In genomic region chr4:108933163-108933562, GRCm38 (mm10) we compare ENCODE assay signal across 19 mouse cellular contexts. TPM values are rescaled to one million over a fixed set of nuclear protein-coding genes. Genes with fewer than 3 reads are reported as not detected.
DNase-seq lines count a peak whose midpoint lies in the region; ATAC-seq and TF ChIP-seq lines count a peak whose summit lies in the region.
"Had no signal": no experiment of that assay in that cellular context is flagged by ENCODE, and none has a peak within 500 bp of the region (broad histone marks: within the 10 kb centered on the region; RNA-seq: fewer than 3 reads in every experiment).

No protein-coding gene starts in this region.

- WGBS in intestine, embryonic 15.5 days: 54% methylated on average over 1 of the region's 1 CpGs
- WGBS in intestine, postnatal 0 days: 47% methylated on average over 1 of the region's 1 CpGs
- 68% methylated on average over 1 of the region's 1 CpGs for WGBS in intestine, embryonic 16.5 days

- no peaks in the 10 kb centered on the region for H3K36me3 ChIP-seq in intestine, embryonic 15.5 days
- H3K36me3 ChIP-seq in intestine, postnatal 0 days (ENCODE audit: control insufficient read depth, insufficient read depth): no peaks in the 10 kb centered on the region
- H3K36me3 ChIP-seq in intestine, embryonic 16.5 days (ENCODE audit: control insufficient read depth, insufficient read depth, low read length): no peaks in the 10 kb centered on the region
- H3K36me3 ChIP-seq: G1E had no signal

- no peak overlapping the region for H3K4me2 ChIP-seq in intestine, embryonic 15.5 days (replicated peaks)
- no peak overlapping the region for H3K4me2 ChIP-seq in intestine, postnatal 0 days (replicated peaks; ENCODE audit: low read depth)
- no peak overlapping the region for H3K4me2 ChIP-seq in intestine, embryonic 16.5 days (ENCODE audit: low read depth, low read length)

- no peak overlapping the region for H3K4me3 ChIP-seq in intestine, embryonic 15.5 days (replicated peaks)
- H3K4me3 ChIP-seq in intestine, postnatal 0 days (ENCODE audit: low read depth, low read length): no peak overlapping the region
- H3K4me3 ChIP-seq in intestine, embryonic 16.5 days (ENCODE audit: low read length): no peak overlapping the region

- no peaks in the 10 kb centered on the region for H3K9me3 ChIP-seq in intestine, embryonic 15.5 days
- no peaks in the 10 kb centered on the region for H3K9me3 ChIP-seq in intestine, postnatal 0 days (ENCODE audit: control insufficient read depth)
- H3K9me3 ChIP-seq in intestine, embryonic 16.5 days (ENCODE audit: control insufficient read depth, low read length): no peaks in the 10 kb centered on the region
- H3K9me3 ChIP-seq: G1E had no signal

- no peak for DNase-seq in embryo, embryonic 11 days
- DNase-seq: adrenal gland, adult 2 months; adrenal gland, adult 8-10 months; adrenal gland, postnatal 10 days; adrenal gland, postnatal 14 days; adrenal gland, postnatal 25 days; adrenal gland, postnatal 36 days; B cell, adult 2 months; cerebellum, adult 11 months; cerebellum, adult 11-12 months; cerebellum, adult 18-20 months had no signal

- no peak overlapping the region for H3K27ac ChIP-seq in intestine, embryonic 15.5 days
- no peak overlapping the region for H3K27ac ChIP-seq in intestine, postnatal 0 days (ENCODE audit: low read depth, low read length)
- H3K27ac ChIP-seq in intestine, embryonic 16.5 days (ENCODE audit: low read length): no peak overlapping the region

- peak; percentile 53; the same call in 1 of the 2 replicates for ATAC-seq in intestine, embryonic 15.5 days
- ATAC-seq in intestine, postnatal 0 days: no peak
- ATAC-seq in intestine, embryonic 16.5 days: peak; percentile 62
- ATAC-seq: activated CD4-positive, CD25-positive, alpha-beta regulatory T cell, adult 4 months; CD4-positive, CD25-positive, alpha-beta regulatory T cell, adult 4 months; Patski had no signal

- no peak for TF ChIP-seq CTCF in intestine, postnatal 0 days (IDR thresholded peaks at IDR 0.05; ENCODE audit: low read depth)

- no peaks in the 10 kb centered on the region for H3K27me3 ChIP-seq in intestine, embryonic 15.5 days (replicated peaks)
- H3K27me3 ChIP-seq in intestine, postnatal 0 days (replicated peaks; ENCODE audit: control insufficient read depth, insufficient read depth, low read length): no peaks in the 10 kb centered on the region
- no peaks in the 10 kb centered on the region for H3K27me3 ChIP-seq in intestine, embryonic 16.5 days (replicated peaks; ENCODE audit: control insufficient read depth, insufficient read depth, low read length)
- H3K27me3 ChIP-seq: CH12.LX, Patski had no signal

- H3K9ac ChIP-seq in intestine, embryonic 15.5 days: no peak overlapping the region
- H3K9ac ChIP-seq in intestine, postnatal 0 days (ENCODE audit: low read depth, low read length): no peak overlapping the region
- no peak overlapping the region for H3K9ac ChIP-seq in intestine, embryonic 16.5 days (ENCODE audit: low read depth, low read length)

- no peaks in the 10 kb centered on the region for H3K4me1 ChIP-seq in intestine, embryonic 15.5 days (replicated peaks)
- H3K4me1 ChIP-seq in intestine, postnatal 0 days (replicated peaks; ENCODE audit: control insufficient read depth, insufficient read depth, low read length): no peaks in the 10 kb centered on the region
- no peaks in the 10 kb centered on the region for H3K4me1 ChIP-seq in intestine, embryonic 16.5 days (ENCODE audit: control insufficient read depth, insufficient read depth, low read length)

RNA-seq across cellular contexts. Expression of gene Rab3b, which starts 54.3 kb away (rescaled TPM):
- 11.1 and 11.7 TPM in 2 replicates for polyA plus RNA-seq in intestine, embryonic 15.5 days (2015; fragmentation: Nextera tagmentation; extraction: Ambion mirVana)
- polyA plus RNA-seq in intestine, postnatal 0 days (2015; fragmentation: Nextera tagmentation; extraction: Ambion mirVana): 12.0 and 12.7 TPM in 2 replicates
- polyA plus RNA-seq in intestine, embryonic 16.5 days (2015; fragmentation: Nextera tagmentation; extraction: Ambion mirVana): 8.6 and 9.8 TPM in 2 replicates
- polyA plus RNA-seq: activated CD4-positive, CD25-positive, alpha-beta regulatory T cell, adult 4 months; CD4-positive, CD25-positive, alpha-beta regulatory T cell, adult 4 months had no signal
